Mouse (Mus musculus): Measurements from ENCODE around the gene Dmrtc1c1.
"Not testable (repeated sequence)": the region's sequence is repeated elsewhere in the genome, so short reads cannot be mapped to it uniquely, and the experiment has no call there.

Gene Dmrtc1c1

GRCm38 (mm10) chrX:102802663-102803062, at the start of gene Dmrtc1c1:
TSS of gene Dmrtc1c1 (plus strand) at chrX:102802963.
- not testable (repeated sequence) for DNase-seq (ENCODE audit: extremely low read depth, insufficient read length, low spot score)

- no peak for DNase-seq (ENCODE audit: extremely low read depth, insufficient read length, low spot score)
These were observed 36.9 kb upstream of the Dmrtc1c1 start for GRCm38 (mm10) chrX:102765878-102766277.

GRCm38 (mm10) chrX:102812311-102812710, 9.5 kb downstream of the Dmrtc1c1 start:
- DNase-seq (ENCODE audit: extremely low read depth, insufficient read length, low spot score): no peak

GRCm38 (mm10) chrX:102854516-102854915, 51.8 kb downstream of the Dmrtc1c1 start, which contains the start of gene Dmrtc1c2:
TSS of gene Dmrtc1c2 (minus strand) at chrX:102854616.
- DNase-seq (ENCODE audit: extremely low read depth, insufficient read length, low spot score): not testable (repeated sequence)

Measured in 3134 (cell line).